Mouse (Mus musculus): ENCODE measurements around the gene Olfr342. TPM values are rescaled to one million over a fixed set of nuclear protein-coding genes. Genes with fewer than 3 reads are reported as not detected.

The Olfr342 gene
- not detected for polyA plus RNA-seq (2017; shearing (Covaris generic))

DNA sequence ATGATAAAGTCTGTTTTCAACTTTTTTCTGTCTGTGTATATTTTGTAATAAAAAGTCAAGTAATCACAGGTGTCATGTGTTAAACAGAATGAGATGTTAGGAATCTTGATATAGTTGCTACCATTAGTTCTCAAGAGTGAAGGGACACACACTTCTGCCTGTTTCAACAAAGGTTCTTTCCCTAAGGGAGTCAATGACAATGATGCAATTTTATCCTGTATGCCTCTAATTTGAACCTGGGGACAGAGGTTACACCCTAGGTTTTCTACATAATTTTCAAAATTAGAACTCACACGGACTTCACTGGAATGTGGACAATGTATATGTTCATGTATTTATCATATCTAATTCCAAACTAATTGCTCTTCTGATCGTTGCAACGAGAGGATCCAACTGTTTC is at the start of gene Olfr342:
Gene Olfr342, plus strand, starts transcription at position 301 of the 400 bp plus-strand sequence.

GRCm38 (mm10) chr2:36482368-36482767 is 42.4 kb upstream of the Olfr342 start, which contains the start of gene Olfr341:
Olfr341 (minus strand) TSS chr2:36482468.

GRCm38 (mm10) chr2:36566362-36566761 is 41.6 kb downstream of the Olfr342 start, which contains the start of gene Olfr344:
Olfr344 (plus strand) TSS chr2:36566662.

Other genes starting within 250 kb of the Olfr342 start
- gene Olfr338, start 151.5 kb upstream of the Olfr342 start, polyA plus RNA-seq (2017; shearing (Covaris generic)) = under 1 TPM; 0.05 to 0.14 TPM
- not detected for gene Olfr339, start 106.1 kb upstream of the Olfr342 start, polyA plus RNA-seq (2017; shearing (Covaris generic))
- not detected for gene Olfr340, start 72.4 kb upstream of the Olfr342 start, polyA plus RNA-seq (2017; shearing (Covaris generic))
- gene Olfr341, start 42.5 kb upstream of the Olfr342 start, polyA plus RNA-seq (2017; shearing (Covaris generic)) = under 1 TPM; 0.07 to 0.12 TPM
- under 1 TPM in 1 of 2 experiments, not detected in 1; 0.07 TPM for gene Olfr344, start 41.7 kb downstream of the Olfr342 start, polyA plus RNA-seq (2017; shearing (Covaris generic))
- gene Olfr345, start 115.0 kb downstream of the Olfr342 start, polyA plus RNA-seq (2017; shearing (Covaris generic)) = under 1 TPM in 1 of 2 experiments, not detected in 1; 0.21 TPM
- gene Olfr346, start 160.8 kb downstream of the Olfr342 start, polyA plus RNA-seq (2017; shearing (Covaris generic)) = under 1 TPM; 0.07 to 0.16 TPM
- not detected for gene Olfr347, start 206.9 kb downstream of the Olfr342 start, polyA plus RNA-seq (2017; shearing (Covaris generic))

Data from activated CD4-positive, CD25-positive, alpha-beta regulatory T cell (primary cell).